Mouse (Mus musculus) lung, postnatal 0 days (tissue): ENCODE measurements around the gene Rnf144a. TPM values are rescaled to one million over a fixed set of nuclear protein-coding genes. Genes with fewer than 3 reads are reported as not detected.

Source experiments
- ATAC-seq: fragments of 200-750 bp; cut with Nextera tagmentation; 2 replicates; pipeline ENCODE4 v1.8.0; 2017; ENCODE audit warnings: moderate library complexity
- DNase-seq: peaks from one replicate; pipeline ENCODE4 v3.0.0-alpha.2; 2016; ENCODE audit warnings: low spot score
- H3K27ac ChIP-seq: fragments of 300-500 bp; sonication (generic); 2 replicates; pipeline ENCODE4 v1.5.1; 2014; ENCODE audit warnings: antibody characterized with exemption, mild to moderate bottlenecking, low read length, mixed read lengths
- H3K27me3 ChIP-seq: fragments of 300-500 bp; sonication (generic); replicated peaks from 2 replicates; pipeline ENCODE4 v1.6.1; 2014; ENCODE audit warnings: low read length, mixed read lengths; ENCODE audit not compliant: insufficient read depth
- H3K36me3 ChIP-seq: fragments of 300-500 bp; sonication (generic); 2 replicates; pipeline ENCODE4 v1.6.1; 2014; ENCODE audit warnings: low read length, mixed read lengths; ENCODE audit not compliant: insufficient read depth
- H3K4me1 ChIP-seq: fragments of 300-500 bp; sonication (generic); 2 replicates; pipeline ENCODE4 v1.6.1; 2014; ENCODE audit warnings: antibody characterized with exemption, low read depth, low read length, mixed read lengths; ENCODE audit not compliant: insufficient read depth
- H3K4me2 ChIP-seq: fragments of 300-500 bp; sonication (generic); replicated peaks from 2 replicates; pipeline ENCODE4 v1.6.1; 2014; ENCODE audit warnings: low read depth, mild to moderate bottlenecking, low read length, moderate library complexity, mixed read lengths
- H3K4me3 ChIP-seq: fragments of 300-500 bp; sonication (generic); 2 replicates; pipeline ENCODE4 v1.5.1; 2014; ENCODE audit warnings: low read depth, low read length
- H3K9ac ChIP-seq: fragments of 300-500 bp; sonication (generic); replicated peaks from 2 replicates; pipeline ENCODE4 v1.6.1; 2014; ENCODE audit warnings: low read depth, mild to moderate bottlenecking
- H3K9me3 ChIP-seq: fragments of 300-500 bp; sonication (generic); 2 replicates; pipeline ENCODE4 v1.6.1; 2016; ENCODE audit warnings: low read length, mixed read lengths
- CTCF ChIP-seq: IDR thresholded peaks from 2 replicates; pipeline ENCODE4 v1.5.1; 2016; ENCODE audit warnings: antibody characterized with exemption, mild to moderate bottlenecking
- EP300 ChIP-seq: IDR thresholded peaks from 2 replicates; pipeline ENCODE4 v1.6.1; 2016; ENCODE audit warnings: antibody characterized with exemption, mild to moderate bottlenecking, control low read depth
- WGBS: fragments of 180-500 bp; shearing (Covaris S2); extraction: QIAGEN DNeasy Blood & Tissue Kit; methylation state at CpG from one replicate; pipeline ENCODE4 v1.1.7; 2014; 5-methylcytosine and 5-hydroxymethylcytosine counted together
- polyA plus RNA-seq: library from polyadenylated mRNA; unstranded; fragments of >200 nt; fragmentation: Nextera tagmentation; extraction: Ambion mirVana; gene quantifications from 2 replicates; pipeline ENCODE4 v1.2.1, GENCODE M21; 2015

Gene Rnf144a
- polyA plus RNA-seq, 1 experiment from 2014 or later: 69.6 TPM

DNA sequence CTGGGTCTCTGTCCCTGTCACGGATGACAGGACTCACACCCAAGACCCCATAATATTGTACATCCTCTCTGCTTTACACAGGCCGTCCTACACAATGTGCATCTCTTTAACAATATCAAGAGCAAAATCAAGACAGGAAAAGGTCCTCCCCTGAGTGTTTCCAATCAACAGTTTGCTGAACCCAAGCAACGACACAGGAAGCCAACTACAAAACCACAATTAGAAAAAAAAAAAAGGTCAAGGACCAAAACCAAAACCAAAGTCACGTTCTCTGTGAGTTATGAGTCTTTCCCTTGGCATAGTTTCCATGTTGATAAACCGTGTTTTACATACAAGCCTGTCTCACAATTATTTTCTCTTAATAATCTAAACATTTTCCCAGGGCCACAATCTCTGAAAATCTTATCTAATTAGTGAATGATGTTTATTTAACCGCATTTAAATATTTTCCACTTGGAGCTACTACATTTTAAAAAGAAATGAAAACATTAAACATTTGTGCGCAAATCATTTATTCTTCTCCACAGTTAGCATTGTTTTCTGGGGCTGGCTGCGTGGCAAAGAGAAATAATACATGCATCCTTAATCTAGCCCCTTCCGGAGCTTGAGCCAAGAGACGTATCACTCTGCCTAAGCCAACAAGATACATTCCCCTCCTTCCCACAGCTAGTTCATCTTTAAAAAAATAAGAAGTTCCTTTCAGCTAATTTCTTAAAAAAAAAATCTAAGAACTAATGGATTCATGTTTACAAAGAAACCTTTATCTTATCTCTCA lies 13.2 kb downstream of the Rnf144a start:
- H3K4me2 ChIP-seq: no peak overlapping the region

DNA sequence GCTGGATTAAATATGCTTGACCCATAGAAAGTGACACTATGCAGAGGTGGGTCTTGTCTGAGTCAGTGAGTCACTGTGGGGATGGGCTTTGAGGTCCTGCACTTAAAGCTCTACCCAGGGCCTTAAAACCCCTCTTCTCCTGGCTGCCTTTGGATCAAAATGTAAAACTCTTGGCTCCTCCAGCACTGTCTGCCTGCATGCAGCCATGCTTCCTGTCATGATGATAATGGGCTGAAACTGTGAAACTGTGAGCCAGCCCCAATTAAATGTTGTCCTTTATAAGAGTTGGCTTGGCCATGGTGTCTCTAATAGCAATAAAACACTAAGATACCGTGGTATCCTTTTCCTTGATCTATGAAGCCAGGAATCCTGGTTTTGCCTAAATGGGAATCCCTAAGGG lies 13.8 kb downstream of the Rnf144a start:
- DNase-seq (no peak), ATAC-seq (no peak)
- H3K9ac ChIP-seq: no peak overlapping the region
- no peak overlapping the region for H3K4me3 ChIP-seq
- H3K4me2 ChIP-seq: no peak overlapping the region
- H3K36me3 ChIP-seq: no peaks in the 10 kb centered on the region
- peaks cover 23% of the 10 kb centered on the region for H3K4me1 ChIP-seq
- peak overlapping the region; percentile 9; the same call in 1 of the 2 replicates for H3K27ac ChIP-seq
- TF ChIP-seq EP300: no peak
- TF ChIP-seq CTCF: no peak
- no peaks in the 10 kb centered on the region for H3K27me3 ChIP-seq
- H3K9me3 ChIP-seq: no peaks in the 10 kb centered on the region
- WGBS: 57% methylated on average over 1 of the region's 1 CpGs

More for the DNA sequence above, 13.2 kb downstream of the Rnf144a start:
- peak overlapping the region; percentile 9; the same call in 1 of the 2 replicates for H3K27ac ChIP-seq
- WGBS: 35% methylated on average over 10 of the region's 10 CpGs
- peak; percentile 40; the same call in 1 of the 2 replicates for ATAC-seq
- no peaks in the 10 kb centered on the region for H3K27me3 ChIP-seq
- H3K36me3 ChIP-seq: no peaks in the 10 kb centered on the region
- peaks cover 23% of the 10 kb centered on the region for H3K4me1 ChIP-seq
- TF ChIP-seq EP300 (peak; percentile 84), CTCF (no peak)
- no peak overlapping the region for H3K9ac ChIP-seq
- DNase-seq: peak; percentile 68
- no peaks in the 10 kb centered on the region for H3K9me3 ChIP-seq
- no peak overlapping the region for H3K4me3 ChIP-seq

DNA sequence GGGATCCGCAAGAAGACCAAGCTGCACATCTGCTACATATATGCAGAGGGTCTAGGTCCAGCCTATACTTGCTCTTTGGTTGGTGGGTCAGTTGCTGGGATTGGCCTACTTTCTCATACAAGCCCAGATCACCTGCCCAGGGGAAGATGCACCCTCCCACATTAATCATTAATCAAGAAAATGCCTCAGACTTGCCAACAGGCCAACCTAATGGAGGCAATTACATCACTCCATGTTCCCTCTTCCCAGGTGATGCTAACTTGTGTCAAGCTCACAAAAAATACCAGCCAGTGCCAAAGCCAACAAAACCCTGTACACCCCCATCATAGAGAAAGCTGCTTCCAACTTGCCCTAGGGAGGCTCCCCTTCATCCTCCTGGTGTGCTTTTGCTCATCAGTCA lies 14.3 kb downstream of the Rnf144a start:
- ATAC-seq: no peak
- H3K4me1 ChIP-seq: peaks cover 18% of the 10 kb centered on the region
- no peaks in the 10 kb centered on the region for H3K27me3 ChIP-seq
- no peak for DNase-seq
- no peaks in the 10 kb centered on the region for H3K36me3 ChIP-seq
- no peak overlapping the region for H3K9ac ChIP-seq
- no peak overlapping the region for H3K4me2 ChIP-seq
- H3K27ac ChIP-seq: peak overlapping the region; percentile 4; the same call in 1 of the 2 replicates
- TF ChIP-seq CTCF: no peak
- no peak for TF ChIP-seq EP300
- H3K9me3 ChIP-seq: no peaks in the 10 kb centered on the region
- 100% methylated on average over 1 of the region's 1 CpGs for WGBS
- no peak overlapping the region for H3K4me3 ChIP-seq

DNA sequence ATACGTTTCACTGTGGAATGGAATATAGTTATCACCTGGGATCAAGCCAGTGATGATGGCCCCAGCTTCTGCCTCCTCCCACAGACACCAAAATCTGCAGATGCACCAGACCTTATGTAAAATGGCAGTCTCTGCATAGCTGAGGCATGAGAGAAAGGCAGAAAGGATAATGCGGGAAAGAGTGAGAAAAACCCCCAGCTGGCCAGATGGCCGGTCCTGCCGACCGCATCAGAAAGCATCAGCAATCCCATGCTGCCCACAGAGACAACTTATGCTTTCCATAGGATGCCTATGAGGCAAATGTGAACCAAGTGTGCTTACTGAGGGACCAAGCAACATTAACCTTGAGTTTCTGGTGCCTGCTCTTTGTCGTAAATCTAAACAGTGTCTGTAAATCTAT lies 15.7 kb downstream of the Rnf144a start:
- no peak overlapping the region for H3K4me2 ChIP-seq

DNA sequence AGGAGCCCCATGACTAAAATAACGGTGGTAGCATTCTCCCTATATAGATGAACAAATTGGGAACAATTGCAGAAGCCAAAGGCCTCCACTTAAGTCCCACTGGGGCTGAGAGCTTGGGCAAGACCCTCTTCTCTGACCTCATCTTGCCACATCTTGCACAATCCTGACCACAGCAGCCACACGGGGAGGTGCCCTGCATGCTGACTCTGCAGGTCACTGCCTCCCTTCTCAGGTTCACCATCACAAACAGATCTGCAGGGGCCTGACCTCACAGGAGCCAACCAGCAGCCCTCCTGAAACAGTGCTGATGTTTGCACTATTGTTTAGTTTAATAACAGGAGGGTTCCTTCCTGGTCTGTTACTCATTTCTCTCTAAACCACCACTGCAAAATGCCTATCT lies 16.5 kb downstream of the Rnf144a start:
- Histone ChIP-seq H3K9ac (no peak overlapping the region), H3K9me3 (no peaks in the 10 kb centered on the region), H3K4me3 (no peak overlapping the region), H3K27me3 (no peaks in the 10 kb centered on the region), H3K27ac (no peak overlapping the region), H3K4me1 (peaks cover 15% of the 10 kb centered on the region), H3K36me3 (no peaks in the 10 kb centered on the region), H3K4me2 (no peak overlapping the region)
- peak; percentile 74 for DNase-seq
- peak; percentile 63 for ATAC-seq
- 32% methylated on average over 2 of the region's 2 CpGs for WGBS
- no peak for TF ChIP-seq CTCF
- TF ChIP-seq EP300: no peak

More for the DNA sequence above, 15.7 kb downstream of the Rnf144a start:
- DNase-seq (no peak), ATAC-seq (no peak)
- peaks cover 15% of the 10 kb centered on the region for H3K4me1 ChIP-seq
- no peaks in the 10 kb centered on the region for H3K9me3 ChIP-seq
- no peak overlapping the region for H3K4me3 ChIP-seq
- H3K27me3 ChIP-seq: no peaks in the 10 kb centered on the region
- no peak for TF ChIP-seq EP300
- no peak for TF ChIP-seq CTCF
- no peak overlapping the region for H3K9ac ChIP-seq
- H3K27ac ChIP-seq: no peak overlapping the region
- 81% methylated on average over 6 of the region's 6 CpGs for WGBS
- H3K36me3 ChIP-seq: no peaks in the 10 kb centered on the region

DNA sequence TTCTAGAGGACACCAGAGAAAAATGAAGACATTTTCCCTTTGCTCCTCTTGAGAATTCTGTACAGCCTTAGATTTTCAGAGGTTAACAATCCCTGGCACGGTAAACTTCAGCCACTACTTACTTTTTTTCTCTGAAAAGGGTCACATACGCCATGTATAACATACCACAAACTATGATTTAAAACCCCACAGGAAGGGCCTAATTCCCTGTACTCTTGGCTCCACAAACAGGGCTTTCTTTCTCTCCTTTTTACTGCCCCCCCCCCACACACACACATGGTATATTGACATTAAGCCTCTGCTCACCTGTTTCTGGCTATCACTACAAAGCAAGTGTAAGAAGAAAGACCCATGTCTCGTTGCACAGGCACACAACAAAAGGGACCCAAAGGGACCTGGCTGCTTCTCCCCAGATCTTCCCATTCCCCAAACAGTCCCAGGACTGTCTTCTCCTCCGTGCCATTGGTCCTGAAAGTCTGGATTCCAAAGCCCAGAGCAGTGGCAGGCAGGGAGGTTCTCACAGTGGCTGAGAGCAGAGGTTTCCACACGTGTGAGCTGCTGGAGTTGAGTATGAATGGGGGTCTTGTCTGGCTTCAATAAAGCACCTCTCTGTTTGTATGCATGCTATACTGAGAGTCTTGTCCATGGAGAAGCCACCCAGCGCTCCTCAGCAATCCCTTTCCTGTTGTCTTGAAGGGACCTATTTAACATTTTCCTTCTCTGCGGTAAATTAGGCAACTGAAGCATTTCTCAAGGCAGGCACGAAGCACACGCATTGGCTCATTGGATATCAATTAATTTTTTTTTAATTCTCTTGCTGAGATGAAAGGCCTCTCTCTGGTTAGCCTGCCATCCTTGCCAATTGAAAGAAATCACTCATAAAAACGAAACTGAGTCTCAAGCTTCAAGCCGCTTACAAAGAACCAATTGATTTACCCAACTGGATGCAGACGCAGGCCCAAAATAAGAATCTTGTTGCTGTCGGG lies 20.3 kb downstream of the Rnf144a start:
- Histone ChIP-seq H3K9ac (no peak overlapping the region), H3K27ac (no peak overlapping the region), H3K9me3 (no peaks in the 10 kb centered on the region), H3K4me2 (no peak overlapping the region), H3K27me3 (no peaks in the 10 kb centered on the region), H3K4me1 (no peaks in the 10 kb centered on the region), H3K4me3 (no peak overlapping the region), H3K36me3 (no peaks in the 10 kb centered on the region)
- DNase-seq: no peak
- TF ChIP-seq EP300: no peak
- TF ChIP-seq CTCF: no peak
- 73% methylated on average over 13 of the region's 13 CpGs for WGBS
- ATAC-seq: no peak
